Mouse (Mus musculus): ENCODE measurements around the gene Gm30302. TPM values are rescaled to one million over a fixed set of nuclear protein-coding genes. Genes with fewer than 3 reads are reported as not detected.

Gene Gm30302
- total RNA-seq, 2 experiments from 2014 or later = not detected

DNA sequence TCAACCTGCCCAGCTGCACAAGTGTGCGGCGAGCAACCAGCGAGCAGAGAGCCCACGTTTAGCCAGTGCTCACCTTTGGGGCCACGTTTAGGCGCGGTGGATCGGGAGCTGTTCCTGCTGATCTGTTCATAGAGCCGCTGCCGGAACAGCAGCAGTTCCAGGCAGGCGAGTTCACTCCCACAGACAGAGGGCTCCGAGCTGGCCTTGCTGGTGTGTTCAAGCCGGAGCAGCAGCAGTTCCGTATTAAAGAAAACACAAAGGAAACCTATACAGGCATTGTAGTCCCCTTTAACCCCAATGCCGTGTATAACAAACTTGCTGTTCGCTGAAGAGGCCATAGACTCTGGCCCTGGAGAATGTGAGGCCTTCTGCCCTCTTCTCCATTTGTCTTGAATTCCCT lies 29.7 kb downstream of the Gm30302 start:
- intact Hi-C loops (cut with DNase I) = no loop called here
- H3K27ac ChIP-seq = no peak overlapping the region
- no peak for DNase-seq (ENCODE audit: extremely low spot score in 1 of 2, low spot score in 2 of 2)

GRCm38 (mm10) chr13:49768048-49768447 lies 30.8 kb downstream of the Gm30302 start:
- no peak for TF ChIP-seq CTCF (IDR thresholded peaks at IDR 0.05)
- Histone ChIP-seq H3K4me3 (no peak overlapping the region), H3K27ac (no peak overlapping the region)
- no peak for DNase-seq (ENCODE audit: extremely low spot score in 1 of 2, low spot score in 2 of 2)
- intact Hi-C loops (cut with DNase I) = no loop called here

More for the DNA sequence above, 29.7 kb downstream of the Gm30302 start:
- H3K4me3 ChIP-seq = no peak overlapping the region
- TF ChIP-seq CTCF (IDR thresholded peaks at IDR 0.05) = no peak

DNA sequence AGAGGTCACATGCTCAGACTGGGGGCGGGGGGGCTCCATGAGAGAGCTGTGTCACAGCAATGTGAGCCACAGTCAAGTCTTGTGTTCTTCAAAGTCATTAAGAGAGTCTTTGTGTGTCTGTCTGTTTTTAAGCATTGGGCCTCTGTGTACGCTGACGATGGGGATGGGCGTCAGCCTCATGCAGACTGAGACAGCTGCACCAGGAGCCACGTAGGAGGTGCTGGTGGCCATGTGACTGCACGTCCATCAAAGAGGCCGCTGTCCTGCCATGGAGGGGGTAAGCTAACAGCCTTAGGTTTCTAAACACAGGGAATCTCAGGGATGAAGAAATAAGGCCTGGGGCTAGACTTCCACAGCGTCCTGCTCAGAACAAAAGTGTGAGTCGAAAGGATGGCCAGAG lies 32.5 kb downstream of the Gm30302 start:
- TF ChIP-seq CTCF (IDR thresholded peaks at IDR 0.05) = no peak
- no peak for DNase-seq (ENCODE audit: extremely low spot score in 1 of 2, low spot score in 2 of 2)
- Histone ChIP-seq H3K4me3 (no peak overlapping the region), H3K27ac (no peak overlapping the region)
- intact Hi-C loops (cut with DNase I) = no loop called here

DNA sequence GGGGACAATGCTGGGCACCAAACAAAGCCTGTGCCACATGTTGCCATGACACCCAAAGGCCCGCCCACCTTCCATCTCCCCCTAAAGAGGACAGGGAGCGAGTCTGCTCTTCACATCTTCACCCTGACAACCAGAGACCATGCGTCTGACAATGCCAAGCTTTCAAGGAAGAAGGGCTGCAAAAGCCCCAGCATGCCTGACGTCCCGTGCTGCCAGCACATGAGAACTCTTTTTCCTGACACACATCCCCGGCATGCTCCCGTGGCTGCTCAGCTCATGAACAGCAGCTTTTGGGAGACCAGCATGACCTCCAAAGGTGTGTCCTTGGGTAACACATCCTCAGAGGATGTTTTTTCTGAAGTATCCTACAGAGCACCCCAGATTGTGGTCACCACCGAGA lies 33.5 kb downstream of the Gm30302 start:
- DNase-seq (ENCODE audit: extremely low spot score in 1 of 2, low spot score in 2 of 2) = no peak
- no peak overlapping the region for H3K4me3 ChIP-seq
- no peak for TF ChIP-seq CTCF (IDR thresholded peaks at IDR 0.05)
- no peak overlapping the region for H3K27ac ChIP-seq
- intact Hi-C loops (cut with DNase I) = no loop called here

DNA sequence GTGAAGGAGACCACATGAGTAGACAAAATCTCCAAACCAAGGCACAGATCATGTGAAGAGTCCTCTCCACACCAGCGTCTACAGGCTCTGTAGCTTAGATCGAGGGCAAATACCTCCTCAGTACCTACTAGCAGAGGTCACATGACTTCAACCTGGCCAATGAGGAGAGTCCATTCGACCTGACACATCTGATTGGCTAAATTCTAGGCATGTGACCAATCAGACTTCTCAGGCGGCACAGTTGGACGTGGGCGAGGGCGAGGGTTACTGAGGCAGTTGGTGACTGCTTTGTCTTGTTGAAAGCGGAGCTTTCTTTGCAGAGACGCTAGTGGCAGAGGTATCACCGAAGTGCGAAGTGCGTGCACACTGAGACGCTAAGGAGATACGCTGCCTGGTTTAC lies 36.6 kb downstream of the Gm30302 start:
- no peak overlapping the region for H3K4me3 ChIP-seq
- no peak overlapping the region for H3K27ac ChIP-seq
- intact Hi-C loops (cut with DNase I) = no loop called here
- no peak for TF ChIP-seq CTCF (IDR thresholded peaks at IDR 0.05)
- DNase-seq (ENCODE audit: extremely low spot score in 1 of 2, low spot score in 2 of 2) = no peak

GRCm38 (mm10) chr13:49760675-49761074 lies 38.1 kb downstream of the Gm30302 start:
- intact Hi-C loops (cut with DNase I) = no loop called here
- DNase-seq (ENCODE audit: extremely low spot score in 1 of 2, low spot score in 2 of 2) = no peak
- Histone ChIP-seq H3K4me3 (no peak overlapping the region), H3K27ac (no peak overlapping the region)
- no peak for TF ChIP-seq CTCF (IDR thresholded peaks at IDR 0.05)

DNA sequence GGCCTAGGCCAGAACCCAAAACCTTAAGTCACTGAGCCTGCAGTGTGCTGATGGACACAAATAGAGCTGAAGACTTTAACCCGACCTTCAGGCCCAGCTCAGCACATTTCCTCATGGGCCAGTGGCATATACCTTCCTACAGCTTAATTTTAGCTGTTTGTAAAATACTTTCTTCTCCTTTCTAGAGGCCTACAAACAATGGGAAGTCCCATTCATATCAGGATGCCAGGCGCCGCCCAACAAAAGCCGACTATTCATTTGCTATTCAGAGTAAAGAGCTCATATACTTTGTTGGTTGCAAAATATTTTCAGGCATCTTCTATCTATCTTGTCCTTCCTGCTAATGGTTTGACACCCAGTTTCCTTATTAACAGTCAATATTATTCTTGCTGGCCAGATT lies 40.8 kb downstream of the Gm30302 start:
- Histone ChIP-seq H3K4me3 (no peak overlapping the region), H3K27ac (no peak overlapping the region)
- intact Hi-C loops (cut with DNase I) = no loop called here
- DNase-seq (ENCODE audit: extremely low spot score in 1 of 2, low spot score in 2 of 2) = no peak
- no peak for TF ChIP-seq CTCF (IDR thresholded peaks at IDR 0.05)

DNA sequence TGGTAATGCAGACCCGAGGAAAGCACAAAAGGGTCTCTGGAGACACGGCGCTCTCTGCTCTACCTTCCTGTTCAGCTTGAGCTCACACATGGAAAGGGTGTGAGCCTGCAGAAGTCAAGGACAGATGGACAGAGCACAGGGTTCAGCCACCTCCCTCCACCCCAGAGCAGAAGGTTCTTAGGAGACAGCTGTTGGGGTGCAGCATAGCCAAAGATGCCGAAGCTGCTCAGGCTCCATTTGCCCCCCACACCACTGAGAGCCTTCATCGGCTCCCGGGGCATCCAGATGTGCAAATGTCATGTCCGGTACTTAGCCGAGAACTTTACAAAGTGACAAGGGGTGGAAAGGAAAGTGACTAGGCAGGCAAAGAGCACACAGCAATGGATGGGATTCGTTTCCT lies 42.2 kb downstream of the Gm30302 start:
- no peak for TF ChIP-seq CTCF (IDR thresholded peaks at IDR 0.05)
- intact Hi-C loops (cut with DNase I) = no loop called here
- Histone ChIP-seq H3K4me3 (no peak overlapping the region), H3K27ac (no peak overlapping the region)
- DNase-seq (ENCODE audit: extremely low spot score in 1 of 2, low spot score in 2 of 2) = no peak

DNA sequence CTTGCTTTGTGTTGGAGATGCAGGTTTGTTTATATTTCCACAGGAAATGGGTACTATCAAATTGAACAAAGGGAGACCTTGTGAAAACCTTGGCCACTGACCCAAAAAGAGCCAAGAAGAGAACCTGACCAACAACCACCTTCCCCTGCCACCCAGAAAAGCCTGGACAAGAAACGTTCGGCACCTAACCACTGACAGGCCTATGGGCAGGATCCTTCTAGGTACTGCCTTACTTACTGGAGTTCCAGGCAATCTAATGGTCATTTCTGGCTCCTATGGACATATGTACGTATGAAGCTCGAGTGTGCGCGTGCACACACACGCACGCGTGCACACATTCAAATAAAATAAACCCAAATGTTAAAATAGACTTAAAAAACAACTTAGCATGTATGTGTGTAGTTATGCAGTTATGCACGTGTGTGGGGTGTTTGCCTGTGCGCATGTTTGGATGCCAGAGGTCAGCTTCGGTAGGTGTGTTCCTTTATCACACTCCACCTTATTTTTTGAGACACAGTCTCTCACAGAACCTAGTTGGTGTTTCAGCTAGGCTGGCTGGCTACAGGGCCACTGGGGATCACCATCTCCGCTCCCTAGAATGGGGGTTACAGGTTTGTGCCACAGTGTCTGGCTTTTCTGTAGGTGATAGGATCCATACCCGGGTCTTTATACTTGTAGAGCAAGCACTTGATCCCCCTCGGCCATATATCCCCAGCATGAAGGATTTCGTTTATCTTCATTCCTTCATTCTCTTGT lies 57.3 kb downstream of the Gm30302 start:
- intact Hi-C loops (cut with DNase I) = no loop called here
- no peak overlapping the region for H3K4me3 ChIP-seq
- H3K27ac ChIP-seq = no peak overlapping the region
- no peak for DNase-seq (ENCODE audit: extremely low spot score in 1 of 2, low spot score in 2 of 2)
- TF ChIP-seq CTCF (IDR thresholded peaks at IDR 0.05) = no peak

DNA sequence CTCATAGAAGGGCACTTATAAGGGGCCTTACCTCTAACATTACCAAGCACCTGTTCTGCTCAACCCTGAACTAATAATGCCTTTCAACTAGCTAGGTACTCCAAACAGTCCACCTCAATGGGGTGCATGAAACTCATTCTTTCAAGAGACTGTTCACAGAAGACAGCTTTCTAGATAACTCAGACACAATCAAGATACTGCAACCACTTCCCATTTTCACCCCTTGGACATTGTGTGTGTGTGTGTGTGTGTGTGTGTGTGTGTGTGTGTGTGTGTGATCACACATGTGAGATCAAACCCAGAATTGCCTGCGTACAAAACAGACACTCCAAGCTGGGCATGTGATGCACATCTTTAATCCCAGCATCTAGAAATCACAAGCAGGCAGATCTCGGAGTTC lies 60.8 kb downstream of the Gm30302 start:
- no peak for DNase-seq (ENCODE audit: extremely low spot score in 1 of 2, low spot score in 2 of 2)
- TF ChIP-seq CTCF (IDR thresholded peaks at IDR 0.05) = no peak
- no peak overlapping the region for H3K27ac ChIP-seq
- intact Hi-C loops (cut with DNase I) = no loop called here
- no peak overlapping the region for H3K4me3 ChIP-seq

DNA sequence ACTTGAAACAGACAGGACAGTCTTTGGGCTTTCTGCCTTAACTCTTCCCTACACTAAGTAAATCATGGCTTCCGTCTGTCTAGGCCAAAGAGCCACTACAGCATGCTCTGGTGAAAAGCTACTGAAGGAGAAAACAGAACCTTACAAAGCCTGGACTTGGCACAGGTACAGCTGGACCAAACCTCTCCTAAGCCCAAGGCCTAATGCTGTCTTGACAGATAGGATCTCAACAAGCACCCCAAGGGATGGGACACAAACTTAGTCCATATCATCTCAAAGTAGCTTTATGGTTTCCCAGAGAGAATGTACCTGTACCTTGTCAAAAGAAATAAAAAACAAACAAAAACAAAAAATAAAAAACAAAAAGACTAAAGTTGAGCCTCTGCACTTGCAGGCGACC lies 62.4 kb downstream of the Gm30302 start:
- Histone ChIP-seq H3K27ac (no peak overlapping the region), H3K4me3 (no peak overlapping the region)
- DNase-seq (ENCODE audit: extremely low spot score in 1 of 2, low spot score in 2 of 2) = no peak
- no peak for TF ChIP-seq CTCF (IDR thresholded peaks at IDR 0.05)
- intact Hi-C loops (cut with DNase I) = no loop called here

Other genes starting within 250 kb of the Gm30302 start
- 1 to 10 TPM; 1.6 to 2.7 TPM for gene Omd, start 216.5 kb downstream of the Gm30302 start, total RNA-seq (2021)
- 1 to 10 TPM; 5.3 to 8.6 TPM for gene Ogn, start 191.0 kb downstream of the Gm30302 start, total RNA-seq (2021)
- 1 to 10 TPM in 1 of 2 experiments, under 1 TPM in 1; 0.51 to 1.5 TPM for gene Cenpp, start 146.2 kb downstream of the Gm30302 start, total RNA-seq (2021)
- gene Nol8, start 145.9 kb downstream of the Gm30302 start, total RNA-seq (2021) = 10 to 100 TPM; 27.0 to 28.1 TPM
- 10 to 100 TPM; 66.9 to 71.7 TPM for gene Iars, start 116.9 kb downstream of the Gm30302 start, total RNA-seq (2021)

Data from left cerebral cortex, adult 2 months (tissue).